Mouse (Mus musculus) thymus, adult 2 months (tissue): Measurements from ENCODE around the gene Brdt.

Experiments
- CTCF ChIP-seq: fragments of 200-500 bp; IDR thresholded peaks from 2 replicates; pipeline ENCODE4 v1.5.1; 2012; ENCODE audit warnings: mild to moderate bottlenecking, control low read depth, low read length, moderate library complexity, borderline replicate concordance; ENCODE audit not compliant: control insufficient read depth, poor library complexity, insufficient read depth; ENCODE audit errors: extremely low read depth
- POLR2A ChIP-seq: fragments of 200-500 bp; IDR thresholded peaks from 2 replicates; pipeline ENCODE4 v1.6.1; 2012; ENCODE audit warnings: mild to moderate bottlenecking, low read length, control low read depth, moderate library complexity; ENCODE audit not compliant: control insufficient read depth, poor library complexity, insufficient read depth; ENCODE audit errors: extremely low read depth

DNA sequence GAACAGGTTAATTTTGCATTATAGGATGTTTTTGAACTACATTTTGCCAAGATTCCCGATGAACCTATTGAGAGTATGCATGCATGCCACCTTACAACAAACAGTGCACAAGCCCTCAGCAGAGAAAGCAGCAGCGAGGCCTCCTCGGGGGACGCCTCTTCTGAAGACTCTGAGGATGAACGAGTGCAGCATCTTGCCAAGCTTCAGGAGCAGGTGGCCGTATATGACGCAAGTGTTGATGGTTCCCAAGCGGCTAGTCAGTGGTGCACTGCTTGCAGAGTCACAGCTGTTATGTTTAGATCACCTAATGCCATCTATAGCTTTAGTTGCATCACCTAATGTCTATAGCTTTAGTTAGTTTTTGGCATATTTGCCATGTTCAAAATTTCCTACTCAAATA lies 26.8 kb downstream of the Brdt start:
- no peak for TF ChIP-seq CTCF
- TF ChIP-seq POLR2A = no peak
